Mouse (Mus musculus) embryonic fibroblast, embryonic 13.5 days (primary cell): ENCODE measurements at regions not wholly inside any gene's neighbourhood (a gene's known extent, or its start where the extent isn't known, plus 50 kb on each side); places are given as distances from the start of the nearest gene placed in this dataset.
"Not testable (repeated sequence)": the region's sequence is repeated elsewhere in the genome, so short reads cannot be mapped to it uniquely, and the experiment has no call there.

Experiments used
- CTCF ChIP-seq: IDR thresholded peaks from 2 replicates; pipeline ENCODE4 v1.5.1; 2011; ENCODE audit warnings: mild to moderate bottlenecking, control low read depth, low read length, moderate library complexity, borderline replicate concordance; ENCODE audit not compliant: insufficient read depth
- POLR2A ChIP-seq: IDR thresholded peaks from 2 replicates; pipeline ENCODE4 v1.6.1; 2011; ENCODE audit warnings: low read depth, mild to moderate bottlenecking, control low read depth, low read length, moderate library complexity

- not testable (repeated sequence) for TF ChIP-seq POLR2A, CTCF
Measured at GRCm38 (mm10) chr2:117479244-117480009, 136.6 kb upstream of the Rasgrp1 start.
